Comparison of ENCODE assay signal across 8 mouse cellular contexts in the genomic region with DNA sequence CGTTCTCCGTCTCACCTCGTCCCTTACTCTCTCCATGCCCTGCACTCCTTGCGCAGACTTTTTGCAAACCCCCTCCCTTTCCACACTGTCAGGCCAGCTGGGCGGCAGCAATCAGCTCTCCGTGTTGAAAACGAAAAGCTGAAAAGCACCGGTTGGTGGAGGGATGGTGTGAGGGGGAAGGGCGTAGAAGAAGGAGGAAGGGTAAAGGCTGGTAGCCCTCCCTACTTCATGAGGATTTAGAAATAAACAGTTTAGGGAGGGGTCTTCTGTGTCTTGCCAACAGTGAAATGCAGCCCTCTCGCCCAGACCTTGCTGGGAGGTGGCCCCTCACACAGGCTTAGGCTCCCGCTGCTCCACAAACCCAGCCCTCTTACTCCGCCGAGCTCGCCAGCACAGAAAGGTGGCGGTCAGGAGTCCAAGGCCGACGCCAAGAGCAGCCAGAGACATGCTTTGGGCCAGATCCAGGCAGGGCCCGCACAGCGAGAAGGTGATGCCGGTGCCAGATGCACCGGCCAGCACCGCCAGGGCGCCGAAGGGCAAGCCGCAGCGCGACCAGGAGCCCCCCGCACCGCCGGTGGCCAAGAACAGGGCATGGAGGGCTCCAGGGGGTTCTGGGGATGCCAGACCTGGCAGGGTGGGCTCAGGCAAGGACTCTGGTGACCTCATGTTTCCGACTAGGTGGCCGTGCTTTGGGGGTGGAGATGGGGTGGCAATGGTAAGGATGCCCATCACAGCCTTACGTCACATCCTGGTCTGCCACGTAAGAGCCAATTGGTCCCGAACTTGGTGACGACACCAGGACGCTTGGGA. TPM values are rescaled to one million over a fixed set of nuclear protein-coding genes. Genes with fewer than 3 reads are reported as not detected.
DNase-seq lines count a peak whose midpoint lies in the region; ATAC-seq and TF ChIP-seq lines count a peak whose summit lies in the region.

No protein-coding gene starts in this region.

- DNase-seq in ES-E14 (ENCODE audit: low read depth, low spot score), result no peak
- DNase-seq in brain, adult 2 months (ENCODE audit: low read depth, low spot score), result peak; percentile 97
- peak; percentile 36 for DNase-seq in fibroblast of lung, adult 2 months (ENCODE audit: low read depth)
- peak; percentile 46 for DNase-seq in heart, postnatal 4 days
- DNase-seq in layer of hippocampus, adult 2 months (ENCODE audit: low spot score in 2 of 2), result peak; percentile 91 to 92
- DNase-seq in liver, postnatal 0 days, result peak; percentile 71
- peak; percentile 85 for DNase-seq in retina, postnatal 1 day
- DNase-seq in urinary bladder, postnatal 25 days (ENCODE audit: low spot score), result no peak

- in situ Hi-C loops in ES-E14 (cut with MboI; ENCODE audit: low sequenced_read_pairs in 2 of 2, unreplicated experiment in 2 of 2), result no loop called here

- H3K4me3 ChIP-seq in ES-E14 (ENCODE audit: insufficient read depth in 1 of 2, low read depth in 1 of 2, low read length in 2 of 2, poor library complexity in 1 of 2, severe bottlenecking in 1 of 2), result peak overlapping the region; percentile 65
- H3K4me3 ChIP-seq in layer of hippocampus, adult 2 months, result peak overlapping the region; percentile 75
- H3K4me3 ChIP-seq in liver, postnatal 0 days (ENCODE audit: low read depth, low read length), result peak overlapping the region; percentile 47

- WGBS in liver, postnatal 0 days (ENCODE audit: insufficient replicate concordance), result 6% methylated on average over 37 of the region's 37 CpGs

- no peaks in the 10 kb centered on the region for H3K9me3 ChIP-seq in ES-E14 (ENCODE audit: control insufficient read depth, insufficient read depth, low read depth, low read length)
- H3K9me3 ChIP-seq in liver, postnatal 0 days (ENCODE audit: low read length), result no peaks in the 10 kb centered on the region

- no peak overlapping the region for H3K27ac ChIP-seq in ES-E14 (ENCODE audit: insufficient read depth, low read depth, low read length, poor library complexity, severe bottlenecking)
- peak overlapping the region; percentile 97 for H3K27ac ChIP-seq in layer of hippocampus, adult 2 months
- H3K27ac ChIP-seq in liver, postnatal 0 days (ENCODE audit: low read depth), result peak overlapping the region; percentile 83

- peaks cover 2 to 32% of the 10 kb centered on the region in 2 experiments; a peak in 3 of 4 replicates for H3K4me1 ChIP-seq in ES-E14 (ENCODE audit: control insufficient read depth in 2 of 2, insufficient read depth in 2 of 2, low read length in 2 of 2, poor library complexity in 1 of 2)
- peaks cover 53% of the 10 kb centered on the region for H3K4me1 ChIP-seq in liver, postnatal 0 days (ENCODE audit: insufficient read depth)

- H3K27me3 ChIP-seq in liver, postnatal 0 days (ENCODE audit: insufficient read depth, low read length), result peaks cover 27% of the 10 kb centered on the region

- H3K4me2 ChIP-seq in liver, postnatal 0 days (ENCODE audit: low read depth, low read length), result peak overlapping the region; percentile 87

- peak; percentile 48 for ATAC-seq in liver, postnatal 0 days

- TF ChIP-seq EP300 in liver, postnatal 0 days (IDR thresholded peaks at IDR 0.05; ENCODE audit: low read depth), result no peak

- H3K36me3 ChIP-seq in ES-E14 (ENCODE audit: control insufficient read depth, insufficient read depth, low read length, poor library complexity, severe bottlenecking), result peaks cover 10% of the 10 kb centered on the region
- H3K36me3 ChIP-seq in liver, postnatal 0 days (replicated peaks; ENCODE audit: insufficient read depth, low read length), result peaks cover 21% of the 10 kb centered on the region

- TF ChIP-seq CTCF in layer of hippocampus, adult 2 months (conservative IDR thresholded peaks at IDR 0.05), result no peak
- no peak for TF ChIP-seq CTCF in liver, postnatal 0 days (IDR thresholded peaks at IDR 0.05; ENCODE audit: low read depth)

- H3K9ac ChIP-seq in ES-E14 (ENCODE audit: insufficient read depth, low read depth, low read length, poor library complexity, severe bottlenecking), result peak overlapping the region; percentile 66
- H3K9ac ChIP-seq in liver, postnatal 0 days (replicated peaks), result peak overlapping the region; percentile 65

TF ChIP-seq in ES-E14, 5 proteins besides CTCF, POLR2A, EP300 and RAD21:
- TF ChIP-seq HCFC1 (IDR thresholded peaks at IDR 0.05; ENCODE audit: borderline replicate concordance, insufficient read depth, low read length), result no peak
- no peak for TF ChIP-seq CHD2 (IDR thresholded peaks at IDR 0.05; ENCODE audit: low read depth, low read length)
- TF ChIP-seq MAFK (IDR thresholded peaks at IDR 0.05; ENCODE audit: insufficient read depth, low read depth, low read length), result no peak
- no peak for TF ChIP-seq ZNF384 (IDR thresholded peaks at IDR 0.05; ENCODE audit: low read depth, low read length)
- TF ChIP-seq ZC3H11A (IDR thresholded peaks at IDR 0.05; ENCODE audit: borderline replicate concordance, low read depth, low read length), result no peak

RNA-seq across cellular contexts. Expression of a gene that starts 2.5 kb away (rescaled TPM):
- total RNA-seq in ES-E14 (2012; rRNA removed), result 2.7 and 4.1 TPM in 2 replicates
- 1 to 10 TPM; 2.3 to 2.4 TPM for total RNA-seq in heart, postnatal 4 days (2021)
- total RNA-seq in layer of hippocampus, adult 2 months (2021), result 1 to 10 TPM; 9.1 to 9.9 TPM
- 0.37 and 0.45 TPM in 2 replicates for polyA plus RNA-seq in liver, postnatal 0 days (2015; fragmentation: Nextera tagmentation; extraction: Ambion mirVana)

RNA-seq across cellular contexts. Expression of a gene that starts 6.5 kb away (rescaled TPM):
- total RNA-seq in ES-E14 (2012; rRNA removed), result 14.1 and 20.4 TPM in 2 replicates
- total RNA-seq in heart, postnatal 4 days (2021), result 10 to 100 TPM in 1 of 2 experiments, 1 to 10 TPM in 1; 9.6 to 10.9 TPM
- 10 to 100 TPM; 61.2 to 66.1 TPM for total RNA-seq in layer of hippocampus, adult 2 months (2021)
- 2.0 and 4.2 TPM in 2 replicates for polyA plus RNA-seq in liver, postnatal 0 days (2015; fragmentation: Nextera tagmentation; extraction: Ambion mirVana)

RNA-seq across cellular contexts. Expression of a gene that starts 8.8 kb away (rescaled TPM):
- 31.3 and 35.8 TPM in 2 replicates for total RNA-seq in ES-E14 (2012; rRNA removed)
- total RNA-seq in heart, postnatal 4 days (2021), result 1 to 10 TPM; 4.2 to 5.1 TPM
- 1 to 10 TPM; 9.5 to 9.8 TPM for total RNA-seq in layer of hippocampus, adult 2 months (2021)
- polyA plus RNA-seq in liver, postnatal 0 days (2015; fragmentation: Nextera tagmentation; extraction: Ambion mirVana), result 6.7 and 7.4 TPM in 2 replicates

RNA-seq across cellular contexts. Expression of a gene that starts 39.4 kb away (rescaled TPM):
- total RNA-seq in ES-E14 (2012; rRNA removed), result 143 and 239 TPM in 2 replicates
- 10 to 100 TPM; 18.1 to 20.1 TPM for total RNA-seq in heart, postnatal 4 days (2021)
- total RNA-seq in layer of hippocampus, adult 2 months (2021), result 1 to 10 TPM; 4.6 to 6.2 TPM
- polyA plus RNA-seq in liver, postnatal 0 days (2015; fragmentation: Nextera tagmentation; extraction: Ambion mirVana), result 26.2 and 29.6 TPM in 2 replicates

RNA-seq across cellular contexts. Expression of a gene that starts 42.3 kb away (rescaled TPM):
- total RNA-seq in ES-E14 (2012; rRNA removed), result 129 and 159 TPM in 2 replicates
- 100 to 1,000 TPM; 291 to 298 TPM for total RNA-seq in heart, postnatal 4 days (2021)
- total RNA-seq in layer of hippocampus, adult 2 months (2021), result 1,000 to 10,000 TPM; 1,075 to 1,153 TPM
- polyA plus RNA-seq in liver, postnatal 0 days (2015; fragmentation: Nextera tagmentation; extraction: Ambion mirVana), result 422 and 445 TPM in 2 replicates

Comparison
In these comparisons a context has a peak if more than half of its experiments do, and no peak if none do; other contexts are left out.
1. DNase-seq: peak in brain, adult 2 months (single experiment), fibroblast of lung, adult 2 months (single experiment), heart, postnatal 4 days (single experiment), layer of hippocampus, adult 2 months (2 of 2), liver, postnatal 0 days (single experiment) and retina, postnatal 1 day (single experiment); none in ES-E14 (single experiment) and urinary bladder, postnatal 25 days (single experiment).
2. Peak in every context shown above with its lines, with median percentiles within 50 percentile points of each other: H3K4me3 ChIP-seq.